Mouse (Mus musculus): ENCODE results near the gene Abcg4.
A peak's percentile ranks its signal among the peaks of the same experiment; 100 is the strongest.

Gene Abcg4

GRCm38 (mm10) chr9:44240399-44240798, 48.0 kb downstream of the Abcg4 start, which contains the start of gene Ccdc153:
Gene Ccdc153 (plus strand): TSS chr9:44240676.
- no peak for DNase-seq (ENCODE audit: low read depth in 2 of 2, low spot score in 2 of 2)

DNA sequence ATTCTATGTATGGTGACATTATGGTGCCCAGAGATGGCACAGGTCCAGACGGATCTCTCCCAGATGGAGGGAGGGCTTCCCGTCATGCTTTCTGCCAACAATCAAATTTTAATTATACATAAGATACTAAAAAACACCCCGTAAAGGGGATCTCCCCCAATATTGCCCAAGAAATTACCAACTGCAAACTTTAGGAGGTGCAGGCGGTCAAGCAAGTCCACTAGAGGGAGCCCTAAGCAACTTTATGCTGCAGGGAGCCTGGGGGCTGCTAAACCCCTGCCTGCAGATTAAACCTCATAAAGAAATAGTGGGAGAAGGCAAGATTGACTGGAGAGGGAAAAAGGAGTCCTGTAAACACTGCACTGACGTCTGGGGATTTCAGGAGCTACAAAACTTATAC, 49.0 kb downstream of the Abcg4 start:
- peak; percentile 51 to 65 for DNase-seq (ENCODE audit: low read depth in 2 of 2, low spot score in 2 of 2)

DNA sequence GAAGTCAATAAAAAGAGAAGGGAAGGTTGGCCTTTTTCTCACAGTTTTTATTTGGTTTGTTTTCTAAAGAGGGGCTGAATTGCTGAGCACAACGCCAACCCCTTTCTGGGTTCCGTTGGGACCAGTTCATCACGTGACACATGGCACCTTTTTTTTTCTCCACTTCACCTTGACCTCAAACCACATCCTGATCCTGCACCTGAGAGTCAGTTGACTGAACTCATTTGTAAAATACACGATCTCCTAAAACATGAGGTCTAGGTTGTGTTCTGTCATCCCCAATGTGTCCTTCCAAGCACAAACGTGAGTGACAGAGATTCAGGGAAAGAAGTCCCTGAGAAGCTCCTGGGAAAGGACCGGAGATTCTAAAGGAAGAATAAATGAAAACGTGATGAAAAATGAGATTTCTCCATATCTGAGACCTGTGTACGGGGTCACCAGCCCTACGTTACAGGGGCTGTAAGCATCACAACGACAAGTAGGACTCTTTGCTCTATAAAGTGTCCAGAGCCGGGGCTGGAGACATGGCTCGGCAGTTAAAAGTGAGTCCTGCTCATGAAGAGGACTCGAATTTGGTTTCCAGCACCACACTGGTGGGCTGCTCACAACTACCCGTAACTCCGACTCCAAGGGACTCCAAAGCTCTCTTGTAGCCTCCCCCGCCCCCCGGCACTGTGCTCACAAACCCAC, 49.8 kb downstream of the Abcg4 start:
- peak; percentile 53 to 72 for DNase-seq (ENCODE audit: low read depth in 2 of 2, low spot score in 2 of 2)

DNA sequence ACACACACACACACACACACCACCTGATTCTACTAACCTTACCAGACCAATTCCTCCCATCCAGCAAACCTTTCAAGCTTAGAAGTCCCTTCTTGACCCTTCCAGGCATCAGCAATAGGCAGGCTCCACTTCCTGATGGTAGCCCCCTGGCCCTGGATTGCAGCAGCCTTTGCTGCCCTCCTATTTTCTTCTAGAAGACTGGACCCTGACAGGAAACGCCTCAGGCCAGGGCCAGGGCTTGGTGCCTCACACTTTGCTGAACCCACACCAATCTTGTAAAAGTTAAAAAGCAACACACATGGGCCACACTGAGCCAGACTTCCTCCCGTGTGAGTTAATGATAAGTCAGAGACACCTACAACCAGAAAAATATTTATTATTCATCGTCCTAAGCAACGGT, 51.3 kb downstream of the Abcg4 start:
- DNase-seq (ENCODE audit: low read depth in 2 of 2, low spot score in 2 of 2) = no peak

GRCm38 (mm10) chr9:44236601-44237000, 51.8 kb downstream of the Abcg4 start:
- DNase-seq (ENCODE audit: low read depth in 2 of 2, low spot score in 2 of 2) = no peak

DNA sequence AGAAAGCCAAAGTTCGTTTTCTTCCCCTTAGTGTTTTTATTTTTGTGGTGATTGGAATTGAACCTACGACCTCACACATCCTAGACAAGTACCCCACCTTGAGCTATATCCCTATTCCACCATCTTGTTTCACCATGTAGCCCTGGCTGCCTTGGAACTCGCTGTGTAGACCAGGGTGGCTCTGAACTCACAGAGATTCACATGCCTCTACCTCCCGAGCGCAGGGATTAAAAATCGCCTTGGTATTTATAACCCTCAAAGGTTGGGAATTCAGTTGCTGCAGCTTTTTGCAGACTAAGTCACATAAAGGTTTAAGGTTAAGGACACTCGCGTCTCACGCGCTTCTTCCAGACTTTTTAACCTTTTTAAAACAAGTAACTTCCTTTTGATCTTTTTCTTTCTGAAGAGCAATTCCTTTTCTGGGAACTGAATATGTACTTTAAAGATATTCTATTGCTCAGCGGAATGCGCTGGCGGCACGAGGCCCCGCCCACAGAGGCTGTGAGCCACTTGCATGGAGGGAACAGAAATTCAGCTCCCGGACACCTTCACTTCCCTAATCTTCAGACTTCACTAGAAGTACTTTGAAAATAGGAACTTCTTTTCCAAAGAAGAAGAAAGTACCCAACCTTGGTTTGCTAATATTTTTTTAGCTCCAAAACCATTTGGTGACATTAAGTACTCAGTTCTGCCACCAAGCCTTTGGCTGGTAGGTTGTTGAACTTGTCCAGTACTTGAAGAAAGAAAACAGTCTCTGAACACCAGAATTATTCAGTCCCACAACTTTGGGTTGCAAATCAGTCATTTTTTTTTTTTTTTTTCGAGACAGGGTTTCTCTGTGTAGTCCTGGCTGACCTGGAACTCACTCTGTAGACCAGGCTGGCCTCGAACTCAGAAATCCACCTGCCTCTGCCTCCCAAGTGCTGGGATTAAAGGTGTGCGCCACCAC, 53.7 kb downstream of the Abcg4 start:
- no peak for DNase-seq (ENCODE audit: low read depth in 2 of 2, low spot score in 2 of 2)

- peak; percentile 99 for DNase-seq (ENCODE audit: low read depth in 2 of 2, low spot score in 2 of 2)
Measured at GRCm38 (mm10) chr9:44233802-44234478, 54.5 kb downstream of the Abcg4 start, which contains the start of gene Cbl. Gene Cbl (minus strand): TSS chr9:44234049.

- DNase-seq (ENCODE audit: low read depth in 2 of 2, low spot score in 2 of 2) = peak; percentile 44 to 52
Measured at GRCm38 (mm10) chr9:44233021-44233801, 55.2 kb downstream of the Abcg4 start.

- no peak for DNase-seq (ENCODE audit: low read depth in 2 of 2, low spot score in 2 of 2)
Measured at GRCm38 (mm10) chr9:44231609-44232008, 56.8 kb downstream of the Abcg4 start.

DNA sequence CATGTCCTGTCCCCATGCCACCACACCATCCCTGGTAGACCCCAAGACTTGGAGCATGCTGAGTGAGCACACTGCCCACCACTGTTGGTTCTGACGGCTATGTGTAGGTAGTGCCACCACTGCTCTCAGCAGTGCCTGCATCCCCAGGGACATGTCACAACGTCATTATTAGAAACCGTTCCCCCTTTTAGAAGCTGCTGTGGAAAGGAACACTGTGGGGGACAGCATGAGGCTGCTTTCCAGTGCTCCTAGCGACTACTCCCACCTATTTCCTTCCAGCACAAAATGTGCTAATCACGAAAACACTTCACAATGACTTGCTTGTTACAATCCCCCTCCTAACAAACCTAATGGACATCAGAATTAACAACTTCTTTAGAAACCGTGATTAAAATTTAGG, 62.4 kb downstream of the Abcg4 start:
- DNase-seq (ENCODE audit: low read depth in 2 of 2, low spot score in 2 of 2) = no peak

Measured in CD8-positive naive resting alpha-beta T cell, adult 2 months (primary cell).